Mouse (Mus musculus): ENCODE measurements at regions not wholly inside any gene's neighbourhood (a gene's known extent, or its start where the extent isn't known, plus 50 kb on each side); places are given as distances from the start of the nearest gene placed in this dataset.

- TF ChIP-seq POLR2A (IDR thresholded peaks at IDR 0.05; ENCODE audit: insufficient read length, low read depth) (no peak), USF1 (IDR thresholded peaks at IDR 0.05; ENCODE audit: low read depth) (no peak), CEBPB (IDR thresholded peaks at IDR 0.05; ENCODE audit: insufficient read depth, poor library complexity, severe bottlenecking) (no peak), MAX (IDR thresholded peaks at IDR 0.05; ENCODE audit: low read depth) (no peak)
Observed at GRCm38 (mm10) chr14:100529758-100530157, 245.3 kb upstream of the Klf12 start.

All from myocyte (in vitro differentiated cells).